Mouse (Mus musculus) right cerebral cortex, postnatal 10 days (tissue): Measurements from ENCODE around the gene 4921539E11Rik.

Source experiments
- DNase-seq, 2 experiments: peaks; one replicate each; pipeline ENCODE4 v3.0.0; 2021; ENCODE audit warnings: low spot score in 2 of 2

Gene 4921539E11Rik

DNA sequence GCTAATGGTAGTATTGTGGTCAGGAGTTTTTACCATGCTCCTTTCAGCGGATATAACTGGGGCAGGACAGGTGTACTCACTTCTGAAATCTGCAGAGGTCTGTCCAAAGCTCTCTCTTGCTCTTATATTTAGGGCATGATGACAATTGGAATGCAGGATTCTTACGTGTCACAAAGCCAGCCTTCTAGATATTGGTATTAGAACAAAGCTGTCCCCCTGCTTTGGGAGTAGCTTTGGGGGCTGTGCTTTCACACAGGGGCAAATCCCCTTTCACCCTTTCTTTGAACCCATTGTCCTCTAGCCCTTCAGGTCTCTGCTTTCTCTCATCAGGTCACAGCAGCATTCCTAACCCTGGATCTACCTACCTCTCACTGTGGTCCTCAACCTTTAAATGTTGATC lies at the start of gene 4921539E11Rik:
Gene 4921539E11Rik, minus strand, starts transcription at position 101 of the 400 bp plus-strand sequence.
- no peak for DNase-seq

DNA sequence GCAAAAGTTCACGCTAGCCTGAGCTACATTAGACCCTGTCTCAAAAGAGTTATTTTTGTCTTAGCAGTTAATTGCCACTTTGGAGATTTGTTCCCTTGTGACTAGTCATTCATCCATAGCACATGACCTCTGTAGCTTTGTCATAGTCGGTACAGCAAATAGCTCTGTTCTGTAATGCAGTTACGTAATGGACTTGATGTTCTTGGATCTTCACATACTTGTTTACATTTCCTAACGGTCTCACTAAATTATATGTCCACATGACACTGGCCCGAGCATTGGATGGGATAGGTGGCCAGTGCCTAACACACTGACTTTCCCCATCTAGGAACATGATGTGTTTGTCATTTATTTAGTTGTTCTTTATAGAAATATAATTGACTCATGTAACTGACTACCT lies 44.5 kb upstream of the 4921539E11Rik start:
- no peak for DNase-seq

DNA sequence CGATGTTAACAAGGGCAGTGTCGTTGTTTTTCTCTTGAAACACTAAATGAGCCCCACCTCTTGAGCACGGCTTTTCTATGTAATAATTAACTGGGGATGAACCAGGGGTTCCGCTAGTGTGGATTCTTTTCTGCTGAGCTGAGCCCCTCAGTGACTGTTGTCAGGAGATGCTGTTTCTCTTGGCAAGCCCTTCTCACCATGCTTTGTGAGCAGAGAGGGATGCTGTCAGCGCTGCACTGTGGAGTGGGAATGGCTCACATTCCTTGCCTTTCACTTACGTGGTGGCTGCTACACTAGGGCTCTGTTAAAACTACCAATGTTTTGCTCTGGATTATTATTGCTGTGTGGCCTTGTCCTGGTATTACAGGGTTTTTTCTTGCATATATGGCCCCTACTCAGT lies 38.7 kb upstream of the 4921539E11Rik start:
- no peak for DNase-seq

DNA sequence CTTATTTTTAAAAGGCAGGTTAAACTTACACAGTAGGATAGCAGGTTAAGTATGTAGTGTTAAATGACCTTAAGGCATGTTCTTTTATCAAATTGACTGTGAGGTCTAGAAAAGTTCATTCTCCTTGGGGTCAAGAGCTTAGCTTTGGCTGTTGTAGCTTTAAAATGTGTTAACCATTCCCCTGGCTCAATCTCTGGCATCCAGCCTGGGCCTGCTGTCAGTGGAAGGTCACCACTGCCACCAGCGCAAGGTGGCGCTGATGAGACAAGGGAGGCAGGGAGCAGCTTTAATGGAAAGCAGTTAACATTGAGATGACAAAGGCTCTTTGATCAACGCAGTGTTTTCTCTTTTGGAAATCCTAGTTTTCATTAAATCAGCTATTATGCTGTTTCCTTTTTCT lies 36.3 kb upstream of the 4921539E11Rik start:
- no peak for DNase-seq

DNA sequence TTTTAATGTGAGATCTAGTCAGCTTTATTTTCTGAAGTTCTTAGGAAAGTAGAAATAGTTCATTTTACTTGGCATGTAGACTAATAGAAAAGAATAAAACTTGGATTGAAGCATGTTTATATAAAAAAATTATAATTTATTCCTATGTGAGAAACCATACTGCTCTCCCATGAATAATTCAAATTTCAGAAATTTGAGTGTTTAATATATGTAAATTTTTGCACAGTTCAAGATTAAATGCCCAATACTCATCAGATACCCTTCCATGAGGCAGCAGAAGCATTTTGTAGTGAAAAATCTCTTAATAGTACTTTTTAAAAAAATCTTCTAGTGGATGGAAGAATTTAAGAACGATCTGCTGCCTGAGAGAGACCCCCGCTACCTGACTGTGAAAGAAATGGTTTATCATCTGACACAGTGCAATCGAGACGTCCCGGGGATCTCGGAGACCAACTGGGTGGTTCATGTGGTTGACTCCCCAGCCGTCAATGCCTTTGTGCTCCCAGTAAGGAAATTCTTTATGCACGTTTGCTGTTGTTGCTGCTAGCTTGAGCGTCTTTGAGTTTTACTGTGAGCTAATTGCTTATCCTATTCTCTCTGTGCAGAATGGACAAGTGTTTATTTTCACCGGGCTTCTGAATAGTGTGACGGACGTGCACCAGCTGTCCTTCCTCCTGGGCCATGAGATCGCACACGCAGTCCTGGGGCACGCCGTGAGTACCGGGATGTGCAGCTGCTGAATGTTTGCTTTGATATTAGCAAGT lies 34.2 kb upstream of the 4921539E11Rik start:
- DNase-seq: no peak

DNA sequence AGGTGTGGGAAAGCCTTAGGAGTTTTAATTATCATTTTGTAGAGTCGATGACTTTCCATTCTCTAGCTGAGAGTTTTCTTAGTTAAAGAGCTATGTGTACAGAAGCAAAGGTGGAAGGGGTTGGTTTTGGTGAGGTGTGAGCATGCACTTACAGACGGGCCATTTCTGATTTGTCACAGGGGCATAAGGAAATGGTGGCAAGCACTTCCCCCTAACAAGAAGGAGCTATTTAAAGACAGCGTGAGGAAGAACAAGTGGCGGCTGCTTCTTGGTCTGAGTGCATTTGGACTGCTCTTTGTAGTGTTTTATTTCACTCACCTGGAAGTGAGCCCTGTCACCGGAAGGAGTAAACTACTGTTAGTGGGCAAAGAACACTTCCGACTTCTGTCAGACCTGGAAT lies 30.8 kb upstream of the 4921539E11Rik start:
- DNase-seq: no peak

DNA sequence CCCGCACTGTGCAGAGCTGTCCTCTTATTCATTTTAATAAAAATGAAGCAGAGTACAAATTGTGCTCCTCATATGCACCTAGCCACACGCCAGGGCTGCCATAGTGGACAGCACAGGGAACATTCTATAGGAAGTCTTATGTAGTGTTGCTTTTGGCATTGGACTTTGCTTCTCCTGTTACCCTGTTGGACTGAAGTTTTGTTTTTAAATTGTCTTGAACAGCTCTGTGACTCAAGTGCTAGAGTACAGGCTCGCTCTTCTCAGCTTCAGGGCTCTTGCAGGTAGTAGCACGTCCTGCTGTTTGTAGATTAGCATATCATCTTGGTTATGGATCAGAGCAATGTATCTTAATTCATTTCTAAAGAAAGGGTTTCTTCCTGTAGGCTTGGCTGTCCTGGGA lies 25.2 kb upstream of the 4921539E11Rik start:
- no peak for DNase-seq

DNA sequence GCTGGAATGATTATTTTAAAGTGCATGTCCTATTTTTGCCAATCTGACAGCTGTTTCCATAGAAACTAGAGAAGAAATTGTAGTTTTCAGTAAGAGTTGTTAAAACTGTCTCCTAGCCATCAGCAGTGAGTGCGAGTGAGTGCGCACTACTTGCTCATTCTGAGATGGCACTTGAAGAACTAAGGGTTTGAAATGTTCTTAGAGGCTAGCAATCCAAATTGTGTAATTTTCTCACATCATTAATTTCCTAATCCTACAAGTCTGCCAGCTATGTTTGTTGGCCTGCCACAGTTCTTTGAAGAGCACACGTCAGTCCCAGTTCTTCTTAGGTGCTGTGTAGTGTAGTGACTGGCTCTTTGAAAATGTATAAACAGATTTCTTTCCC lies 23.9 kb upstream of the 4921539E11Rik start:
- DNase-seq: no peak

DNA sequence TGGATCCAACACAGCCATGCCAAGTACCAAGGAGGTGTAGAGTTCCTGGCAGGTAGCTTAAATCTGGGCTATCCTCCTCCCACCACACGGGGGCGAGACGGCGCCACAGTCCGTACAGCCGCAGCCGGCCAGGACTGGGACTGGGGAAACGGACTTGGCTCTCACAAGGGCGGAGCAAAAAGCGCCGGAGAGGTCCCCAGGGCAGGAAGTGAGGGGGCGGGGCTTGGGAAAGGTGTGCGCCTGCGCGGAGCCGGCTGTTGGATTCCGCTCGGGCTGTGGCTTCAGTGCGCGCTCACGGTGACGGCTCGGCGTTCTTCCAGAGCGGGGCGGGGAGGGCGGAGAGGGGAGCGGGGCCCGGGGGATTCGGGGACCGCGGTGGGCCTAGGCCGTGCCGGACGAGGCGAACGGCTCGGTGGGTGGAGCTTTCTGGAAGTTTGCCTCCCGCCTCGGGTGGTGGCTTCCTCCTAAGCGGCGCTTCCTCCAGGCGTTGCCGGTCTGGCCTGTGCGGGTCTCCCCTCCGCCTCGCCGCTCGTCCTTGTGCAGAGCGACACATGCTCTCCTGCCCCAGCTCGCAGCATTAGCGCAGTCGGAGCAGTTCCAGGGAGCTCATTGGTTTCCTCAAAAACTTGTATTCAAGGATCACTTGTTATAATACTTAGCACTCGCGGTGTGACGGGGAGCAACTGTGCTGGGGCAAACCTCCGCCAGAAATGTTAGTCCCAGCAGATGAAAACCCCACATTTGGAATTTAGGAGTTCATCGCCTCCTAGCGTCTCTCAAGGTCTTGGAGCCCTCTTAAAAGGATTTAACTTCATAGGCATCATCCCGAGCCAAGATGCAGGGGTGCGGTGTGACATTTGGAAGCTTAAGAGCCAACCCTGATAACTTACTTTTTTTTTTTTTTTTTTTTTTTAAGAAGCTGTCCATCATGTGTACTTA lies 23.2 kb upstream of the 4921539E11Rik start, which contains the start of gene Oma1:
Gene Oma1, plus strand, starts transcription at position 226 of the 939 bp plus-strand sequence.
- peak; percentile 97 to 98 for DNase-seq

DNA sequence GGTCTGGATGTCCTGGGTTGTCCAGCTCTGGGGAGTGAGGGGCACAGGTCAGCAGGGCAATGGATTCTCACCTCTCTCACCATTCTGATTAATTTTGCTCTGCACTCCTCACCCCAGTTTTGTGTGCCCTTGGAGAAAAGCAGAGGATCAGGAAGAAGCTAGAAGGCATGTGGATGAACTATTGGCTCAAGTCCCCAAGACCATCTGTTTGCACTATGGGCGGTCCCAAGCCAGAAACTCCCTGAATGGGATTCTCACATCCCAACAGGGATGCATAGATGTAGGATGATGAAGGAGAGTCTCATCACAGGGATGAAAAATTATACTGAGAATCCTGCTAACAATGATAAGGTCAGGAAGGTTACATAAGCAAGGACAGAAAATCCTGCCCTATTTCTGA lies 13.2 kb upstream of the 4921539E11Rik start:
- no peak for DNase-seq

DNA sequence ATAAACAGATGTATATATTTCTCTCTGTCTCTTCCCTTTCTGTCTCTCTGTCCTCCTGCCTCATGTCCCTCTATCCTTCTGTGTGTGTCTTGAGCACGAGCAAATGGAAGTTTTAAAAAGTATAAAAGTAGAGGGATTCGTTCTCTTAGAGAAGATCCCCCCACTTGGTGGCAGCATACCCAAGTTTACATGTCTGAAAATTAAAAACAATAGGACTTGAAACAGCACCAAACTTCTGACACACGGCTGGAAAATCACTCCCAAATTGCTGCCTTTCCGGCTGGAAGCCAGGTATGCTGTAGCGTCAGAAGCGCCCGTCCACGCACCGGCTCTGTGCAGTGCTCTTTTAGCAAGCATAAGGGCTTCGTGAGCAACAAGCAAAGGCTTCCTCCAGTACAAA lies 8.7 kb upstream of the 4921539E11Rik start:
- DNase-seq: peak; percentile 35 to 41

DNA sequence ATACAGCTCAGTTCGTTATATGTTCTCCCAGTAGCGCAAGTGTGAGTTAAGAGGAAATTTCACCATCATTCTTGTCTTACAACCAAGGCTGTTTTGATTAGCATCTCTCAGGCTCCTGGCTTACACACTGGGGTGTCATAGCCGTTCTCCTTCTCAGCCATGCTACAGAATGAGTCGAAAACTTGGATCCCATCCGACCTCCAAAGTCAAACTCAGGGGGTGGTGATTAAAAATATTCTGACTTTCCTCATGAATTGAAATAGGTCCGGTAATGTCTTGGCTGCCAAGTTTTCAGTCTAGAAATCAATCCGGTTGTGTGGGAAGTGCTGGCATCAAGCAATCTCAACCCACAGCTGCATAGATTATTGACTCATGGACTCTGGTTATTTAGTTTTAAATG lies 2.3 kb downstream of the 4921539E11Rik start:
- DNase-seq: no peak

DNA sequence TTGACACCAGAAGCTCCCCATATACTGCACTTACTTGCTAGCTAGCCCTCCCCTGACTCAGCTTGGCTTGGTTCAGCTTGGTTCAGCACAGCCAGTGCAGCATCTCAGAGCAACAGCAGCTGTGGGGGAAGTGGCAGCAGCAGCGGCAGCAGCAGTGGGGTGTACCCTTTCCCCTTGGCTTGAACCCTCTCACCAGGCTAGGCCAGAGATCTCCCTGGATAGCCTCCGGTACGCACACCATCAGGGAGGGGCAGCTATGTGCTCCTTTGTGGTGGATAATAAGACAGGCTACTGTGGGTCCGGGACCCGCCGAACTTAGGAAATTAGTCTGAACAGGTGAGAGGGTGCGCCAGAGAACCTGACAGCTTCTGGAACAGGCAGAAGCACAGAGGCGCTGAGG lies 17.6 kb downstream of the 4921539E11Rik start:
- DNase-seq: no peak

DNA sequence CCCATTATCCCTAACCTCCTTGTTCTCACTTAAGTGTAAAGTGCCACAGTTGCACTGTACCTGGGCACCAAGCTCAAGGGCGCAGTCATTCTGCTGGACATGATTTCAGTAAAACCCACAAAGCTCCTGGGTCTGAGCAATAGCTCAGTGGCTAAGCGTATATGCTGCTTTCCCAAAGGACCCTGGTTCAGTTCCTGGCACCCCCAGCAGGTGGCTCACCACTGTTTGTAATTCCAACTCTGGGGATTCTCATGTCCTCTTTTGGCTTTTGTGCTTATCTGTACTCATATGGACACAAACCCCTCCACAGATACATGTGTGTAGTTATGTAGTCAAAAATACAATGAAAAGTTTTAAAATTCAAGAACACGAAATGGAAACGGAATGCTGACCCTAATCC lies 21.3 kb downstream of the 4921539E11Rik start:
- DNase-seq: peak in 1 of 2 experiments; percentile 36

DNA sequence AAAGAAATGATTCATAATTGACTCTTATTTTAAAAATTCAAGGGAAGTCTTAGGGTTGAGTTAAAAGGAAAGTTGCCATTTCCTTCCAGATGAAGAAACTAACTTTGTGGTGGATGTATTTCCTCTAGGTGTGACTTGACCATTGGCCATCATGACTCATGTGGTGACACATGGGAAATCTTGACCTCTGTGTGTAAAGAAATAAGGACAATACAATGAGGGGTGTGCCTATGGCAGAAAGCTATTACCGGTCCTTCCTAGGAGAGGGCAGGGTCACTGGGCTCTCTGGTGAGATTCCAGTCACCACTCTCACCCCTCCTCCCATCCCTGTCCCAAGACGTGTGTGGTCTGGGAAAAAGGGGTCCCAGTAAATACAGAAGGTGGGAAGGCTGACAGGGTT lies 25.5 kb downstream of the 4921539E11Rik start:
- no peak for DNase-seq

DNA sequence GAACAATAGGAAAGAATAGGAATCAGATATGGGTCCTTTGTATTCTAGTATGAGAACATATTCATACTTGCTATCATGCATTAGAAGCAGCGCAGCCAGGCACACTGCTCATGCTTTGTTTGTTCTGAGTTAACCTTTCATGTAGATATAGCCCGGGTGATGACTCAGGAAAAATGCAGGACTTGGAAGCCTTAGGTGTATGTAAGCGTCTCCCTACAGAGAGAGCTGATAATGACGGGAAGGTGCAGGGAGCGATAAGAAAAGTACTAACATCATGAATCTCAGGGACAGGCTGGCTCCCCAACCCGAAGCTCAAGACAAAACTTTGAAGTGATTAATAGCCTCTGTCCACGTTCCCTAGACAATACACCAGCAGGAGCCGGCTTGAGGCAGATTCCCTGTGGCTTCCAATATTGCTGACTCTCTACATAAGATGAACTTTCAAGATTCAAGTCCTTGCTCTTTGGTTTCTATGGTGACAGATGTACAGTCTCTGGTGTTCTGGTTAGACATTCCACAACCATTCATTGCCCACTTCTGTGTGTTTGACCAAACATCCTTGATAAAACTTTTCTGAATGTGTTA lies 26.8 kb downstream of the 4921539E11Rik start:
- DNase-seq: no peak

DNA sequence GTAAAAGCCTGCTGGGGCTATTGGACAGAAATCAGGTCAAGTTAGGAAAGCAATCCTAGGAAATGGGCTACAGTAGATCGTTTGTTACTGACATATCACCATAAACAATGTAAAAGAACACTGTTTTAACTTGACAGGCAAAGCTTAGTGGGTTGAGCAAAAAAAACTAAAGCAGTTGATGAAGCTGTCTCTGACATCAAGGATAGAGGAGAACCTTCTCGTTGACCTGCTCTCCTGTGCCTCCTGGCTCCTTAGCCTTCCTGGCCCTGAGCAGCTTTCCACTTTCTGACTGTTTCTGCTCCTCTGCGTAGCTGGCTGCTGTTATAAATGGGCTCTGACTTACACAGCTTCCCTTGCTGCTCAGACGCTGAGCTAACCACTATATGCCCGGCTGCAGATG lies 27.3 kb downstream of the 4921539E11Rik start:
- no peak for DNase-seq

DNA sequence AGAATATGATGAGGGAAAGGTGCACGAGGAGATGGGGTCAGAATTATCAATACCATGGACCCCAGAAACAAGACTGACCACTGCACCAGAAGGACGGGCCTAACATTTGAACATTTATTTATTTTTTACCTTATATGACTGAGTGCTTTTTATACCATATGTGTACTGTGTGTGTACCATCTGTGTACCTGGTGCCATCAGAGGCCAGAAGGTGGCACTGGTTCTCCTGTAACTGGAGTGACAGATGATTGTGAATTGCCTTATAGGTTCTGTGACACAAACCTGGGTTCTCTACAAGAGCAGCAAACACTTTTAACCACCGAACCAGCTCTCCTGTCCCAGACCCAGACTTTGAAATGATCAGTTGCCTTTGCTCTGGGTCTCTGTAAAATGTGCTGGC lies 31.8 kb downstream of the 4921539E11Rik start:
- DNase-seq: no peak

DNA sequence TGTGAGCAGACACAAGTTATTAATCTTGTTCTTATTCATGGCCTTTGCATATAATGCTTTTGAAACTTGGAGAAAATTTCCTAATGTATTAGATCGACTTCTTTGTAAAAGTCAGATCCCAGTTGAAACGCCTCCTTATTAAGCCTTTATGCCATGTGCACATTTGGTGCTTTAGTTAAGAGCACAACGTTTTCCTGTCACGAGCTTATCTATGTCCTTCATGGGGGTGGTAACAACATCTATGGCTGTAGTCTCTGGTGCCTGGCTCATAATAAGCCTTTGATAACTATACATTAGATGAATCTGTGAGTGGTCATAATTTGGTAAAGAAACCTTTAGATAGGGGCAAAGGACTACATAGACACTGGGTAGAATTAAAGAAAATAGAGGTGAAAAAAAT lies 36.8 kb downstream of the 4921539E11Rik start:
- no peak for DNase-seq

DNA sequence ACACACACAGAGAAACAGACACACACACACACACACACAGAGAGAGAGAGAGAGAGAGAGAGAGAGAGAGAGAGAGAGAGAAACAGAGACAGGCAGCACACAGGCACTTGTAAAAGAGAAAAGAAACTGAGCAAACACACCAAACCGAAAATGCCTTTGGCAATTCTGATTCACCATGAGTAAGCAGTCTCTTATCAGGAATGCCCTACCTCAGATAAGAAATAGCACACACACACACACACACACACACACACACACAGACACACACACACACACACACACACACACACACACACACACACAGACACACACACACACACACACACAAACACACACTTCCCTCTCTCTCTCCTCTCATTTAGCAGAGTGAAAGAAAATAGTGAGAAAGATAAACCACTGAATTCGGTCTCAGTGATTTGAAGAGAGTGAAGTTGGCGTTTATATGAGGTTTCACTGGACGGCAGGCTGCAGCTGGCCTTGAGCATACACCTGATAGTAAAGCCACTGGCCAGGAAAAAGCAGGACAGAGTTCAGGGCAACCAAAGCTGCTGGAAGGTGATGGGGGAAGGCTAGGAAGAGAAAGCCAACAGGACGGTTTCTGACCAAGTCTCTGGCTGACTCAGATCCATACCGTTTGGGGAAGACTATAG lies 41.1 kb downstream of the 4921539E11Rik start:
- DNase-seq: no peak

DNA sequence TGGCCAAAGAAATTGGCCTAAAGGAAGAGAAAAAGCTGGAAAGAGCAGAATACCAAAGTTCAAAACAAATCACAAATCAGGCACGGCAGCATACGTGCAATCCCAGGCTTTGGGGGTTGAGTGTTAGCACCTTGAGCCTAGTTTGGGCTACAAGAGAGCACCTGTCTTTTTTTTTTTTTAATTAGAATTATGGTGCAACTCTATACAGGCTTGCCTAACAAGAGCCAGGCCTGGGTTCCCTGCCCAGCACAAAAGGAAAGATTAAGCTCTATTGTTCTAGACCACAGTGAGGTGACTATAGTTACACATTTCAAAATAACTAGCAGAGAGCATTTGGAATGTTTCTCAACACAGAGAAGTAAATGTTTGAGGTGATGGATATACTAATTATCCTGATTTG lies 42.9 kb downstream of the 4921539E11Rik start:
- DNase-seq: no peak

DNA sequence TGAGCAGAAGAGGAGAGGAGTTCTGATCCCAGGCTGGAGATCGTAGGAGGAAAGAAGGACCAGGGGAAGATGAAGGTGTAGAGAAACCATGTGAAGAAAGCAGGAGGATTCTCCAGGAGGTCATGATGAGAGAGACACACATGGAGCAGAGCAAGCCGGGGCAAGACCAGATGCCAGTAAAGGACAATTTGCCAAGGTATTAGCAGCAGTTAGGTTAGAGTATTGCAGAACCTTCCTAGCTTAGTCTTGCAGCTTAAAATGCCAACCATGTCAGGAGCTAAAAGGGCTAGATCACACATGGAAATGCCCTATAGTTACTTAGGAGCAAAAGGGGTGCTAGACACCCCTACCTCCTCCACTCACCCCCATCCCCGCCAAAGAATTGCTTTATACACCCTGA lies 43.4 kb downstream of the 4921539E11Rik start:
- no peak for DNase-seq
